Mouse (Mus musculus): Measurements from ENCODE around the gene Kcnrg. TPM values are rescaled to one million over a fixed set of nuclear protein-coding genes. Genes with fewer than 3 reads are reported as not detected.

Kcnrg gene
- total RNA-seq, 2 experiments from 2014 or later, result 0.31 TPM; not detected in 1

GRCm38 (mm10) chr14:61635969-61636368 is 28.7 kb downstream of the Kcnrg start:
- ATAC-seq (replicated peaks; ENCODE audit: poor library complexity, severe bottlenecking), result no peak

DNA sequence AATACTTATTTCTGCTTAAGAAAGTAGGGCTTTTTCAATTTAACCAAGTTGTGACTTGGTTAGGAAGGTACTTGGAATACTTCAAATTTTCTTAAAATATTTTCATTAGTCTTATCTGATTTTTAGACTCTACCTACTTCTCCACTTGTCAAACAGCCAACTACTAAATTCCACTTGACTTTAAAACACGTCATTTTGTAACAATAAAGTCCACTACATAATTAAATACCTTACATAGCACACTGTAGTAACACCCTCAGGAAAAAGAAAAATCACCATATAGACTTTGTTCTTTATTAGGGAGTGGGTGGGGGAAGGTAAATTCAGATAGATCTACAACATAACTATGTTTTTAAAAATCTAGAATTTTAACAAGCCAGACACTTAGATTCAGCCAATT is 35.4 kb downstream of the Kcnrg start:
- ATAC-seq (replicated peaks; ENCODE audit: poor library complexity, severe bottlenecking), result no peak

DNA sequence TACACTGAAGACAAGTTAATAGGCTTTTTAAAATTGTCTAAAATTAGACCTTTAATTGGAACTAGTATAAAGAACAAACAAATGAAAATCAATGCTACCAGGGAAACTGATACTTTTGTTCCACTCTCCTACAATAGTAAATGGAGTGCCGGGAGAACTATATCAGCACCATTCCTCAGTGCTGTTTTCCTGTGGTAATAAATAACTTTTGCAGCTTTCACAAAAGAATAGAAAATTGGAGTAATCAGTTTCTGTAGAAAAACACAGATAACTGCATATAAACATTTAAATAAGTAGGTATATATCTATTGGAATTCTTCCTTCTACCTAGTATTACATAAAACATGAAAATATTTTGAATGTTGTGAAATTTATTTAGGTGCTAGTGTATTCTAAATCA is 38.3 kb downstream of the Kcnrg start:
- ATAC-seq (replicated peaks; ENCODE audit: poor library complexity, severe bottlenecking), result no peak

DNA sequence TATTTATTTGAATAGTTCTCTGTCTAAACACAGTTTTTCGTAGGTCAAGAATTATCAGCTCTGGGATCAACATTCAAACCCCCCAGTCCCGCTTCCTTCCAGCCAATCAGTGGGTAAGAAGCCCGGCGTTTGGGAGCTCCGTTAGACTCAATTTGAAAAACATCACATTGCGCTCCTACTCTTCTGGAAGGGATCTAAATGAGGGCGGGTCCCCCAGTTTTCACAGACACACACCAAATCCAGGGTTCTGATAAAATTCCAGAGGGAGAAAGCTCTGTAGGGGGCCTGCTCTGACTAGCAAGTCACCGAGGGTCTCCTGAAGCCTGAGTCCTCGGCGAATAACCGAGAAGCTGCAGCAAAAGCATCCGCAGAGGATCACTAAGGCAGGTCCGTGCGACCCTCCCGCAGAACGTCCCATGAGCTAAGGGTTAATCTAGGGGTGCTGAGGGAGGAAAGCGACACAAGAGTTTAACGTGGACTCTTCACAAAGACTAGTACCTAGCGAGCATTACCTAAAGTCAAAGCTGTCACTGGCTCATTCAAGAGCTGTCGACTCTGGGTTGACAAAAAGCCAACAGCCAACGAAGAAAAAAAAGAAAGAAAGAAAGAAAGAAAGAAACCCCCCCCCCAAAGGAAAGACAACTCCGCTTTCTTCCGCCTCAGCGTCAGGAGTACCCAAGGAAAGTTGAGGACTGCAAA is 40.1 kb downstream of the Kcnrg start:
- ATAC-seq (replicated peaks; ENCODE audit: poor library complexity, severe bottlenecking), result no peak

- peak; percentile 23 for ATAC-seq (replicated peaks; ENCODE audit: poor library complexity, severe bottlenecking)
Measured at GRCm38 (mm10) chr14:61647881-61648684, 40.8 kb downstream of the Kcnrg start.

DNA sequence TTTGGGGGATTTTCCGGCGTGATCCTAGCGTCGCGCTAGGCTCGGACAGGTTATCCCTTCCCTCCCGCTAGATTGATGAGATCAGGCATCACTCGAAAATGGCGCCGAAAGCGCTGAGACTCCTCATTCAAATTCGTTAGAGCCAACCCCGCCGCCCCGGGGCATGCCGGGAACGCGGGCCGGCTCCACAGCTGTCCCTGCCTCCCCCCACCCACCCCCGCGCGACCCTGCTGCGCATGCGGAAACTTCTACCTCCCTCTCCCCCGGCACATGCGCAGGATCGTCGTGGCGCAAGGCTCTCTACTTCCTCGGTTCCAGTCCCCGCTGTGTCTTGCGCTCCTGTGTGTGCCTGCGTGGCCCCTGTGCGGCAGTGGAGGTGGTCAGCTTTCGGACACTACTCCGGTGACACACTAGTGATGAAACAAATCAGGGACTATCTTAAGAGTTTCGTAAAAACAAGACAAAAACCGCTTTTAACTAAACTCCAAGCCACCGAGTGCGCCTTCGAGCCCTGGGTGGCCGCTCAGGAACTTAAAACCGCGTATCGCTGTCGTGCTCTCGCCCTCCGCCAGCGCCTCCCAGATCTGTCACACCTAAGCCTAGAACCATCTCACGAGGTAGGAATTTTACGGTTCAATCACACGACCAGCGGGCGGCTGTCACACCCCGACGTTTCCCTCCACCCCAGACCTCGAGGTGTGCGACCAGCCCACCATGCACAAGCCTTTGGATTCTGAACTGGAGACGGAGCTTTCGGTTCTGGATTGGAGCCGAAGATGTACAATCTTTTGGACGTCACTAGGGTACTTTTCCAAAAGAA is 41.6 kb downstream of the Kcnrg start:
- ATAC-seq (replicated peaks; ENCODE audit: poor library complexity, severe bottlenecking), result peak; percentile 87

DNA sequence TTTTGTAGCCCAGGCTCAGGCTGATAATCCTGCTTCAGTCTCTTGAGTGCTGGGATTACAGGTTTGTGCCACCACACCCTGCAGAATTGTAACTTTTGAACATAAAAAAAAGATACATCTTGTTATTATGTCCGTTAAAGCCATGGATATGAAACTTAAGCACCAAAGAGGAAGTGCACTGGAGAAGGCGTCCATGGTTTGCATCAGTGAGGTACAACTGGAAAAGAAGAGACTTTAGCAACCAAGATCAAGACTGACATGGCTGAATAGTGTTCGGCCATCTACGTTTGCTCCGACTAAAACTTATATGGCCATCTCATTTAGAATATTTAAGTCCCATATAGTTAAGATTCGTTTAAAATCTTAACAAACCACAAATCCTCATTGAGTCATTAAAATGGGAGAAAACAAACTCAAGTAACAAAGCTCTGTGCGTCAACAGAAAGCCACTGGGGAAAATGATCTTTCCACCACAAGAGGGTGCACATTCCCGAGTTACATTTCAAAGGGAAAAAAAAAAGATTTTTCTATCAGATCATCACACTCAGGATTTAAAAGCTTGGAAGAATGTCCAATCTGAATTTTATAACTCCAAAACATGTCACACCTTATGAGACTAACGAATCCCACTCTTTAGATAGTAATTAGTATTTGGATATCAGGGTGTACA is 43.2 kb downstream of the Kcnrg start:
- peak; percentile 41 for ATAC-seq (replicated peaks; ENCODE audit: poor library complexity, severe bottlenecking)

DNA sequence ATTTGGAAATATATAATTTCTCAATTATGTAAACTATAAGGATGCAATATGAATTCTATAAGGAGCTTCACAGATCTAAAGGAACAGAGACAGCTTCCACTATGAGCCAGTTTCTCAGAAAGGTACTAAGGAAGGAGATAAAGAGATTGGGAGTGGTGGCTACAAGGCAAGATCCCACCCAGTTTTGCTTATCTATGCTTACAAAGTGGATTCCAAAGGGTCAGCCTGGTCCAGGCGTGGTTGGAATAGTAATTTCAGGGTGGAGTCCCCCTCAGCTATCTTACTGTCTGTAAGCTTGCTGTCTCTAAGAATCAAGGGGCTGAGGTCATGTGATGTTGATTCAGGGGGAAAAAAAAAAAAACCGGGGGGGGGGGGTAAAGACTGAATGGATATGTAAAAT is 49.2 kb downstream of the Kcnrg start:
- ATAC-seq (replicated peaks; ENCODE audit: poor library complexity, severe bottlenecking), result no peak

- ATAC-seq (replicated peaks; ENCODE audit: poor library complexity, severe bottlenecking), result no peak
Measured at GRCm38 (mm10) chr14:61661496-61661895, 54.2 kb downstream of the Kcnrg start.

GRCm38 (mm10) chr14:61662307-61662706 is 55.0 kb downstream of the Kcnrg start:
- no peak for ATAC-seq (replicated peaks; ENCODE audit: poor library complexity, severe bottlenecking)

Other genes starting within 250 kb of the Kcnrg start
- 3.4 and 4.8 TPM in 2 replicates for gene Ebpl, start 247.0 kb upstream of the Kcnrg start, total RNA-seq (2014; fragmentation: Nextera tagmentation)
- gene Ebpl, start 247.0 kb upstream of the Kcnrg start, total RNA-seq (2017), result 2.2 and 2.8 TPM in 2 replicates
- gene Kpna3, start 167.6 kb upstream of the Kcnrg start, total RNA-seq (2014; fragmentation: Nextera tagmentation), result 43.2 and 47.9 TPM in 2 replicates
- gene Kpna3, start 167.6 kb upstream of the Kcnrg start, total RNA-seq (2017), result 29.7 and 50.2 TPM in 2 replicates
- gene Spryd7, start 50.6 kb upstream of the Kcnrg start, total RNA-seq (2014; fragmentation: Nextera tagmentation), result 4.8 and 9.0 TPM in 2 replicates
- gene Spryd7, start 50.6 kb upstream of the Kcnrg start, total RNA-seq (2017), result 10.6 and 11.1 TPM in 2 replicates
- 6.9 and 19.0 TPM in 2 replicates for gene Trim13, start 9.2 kb upstream of the Kcnrg start, total RNA-seq (2014; fragmentation: Nextera tagmentation)
- 12.6 and 14.6 TPM in 2 replicates for gene Trim13, start 9.2 kb upstream of the Kcnrg start, total RNA-seq (2017)